Mouse (Mus musculus) urinary bladder, postnatal 10 days (tissue): ENCODE data around the gene Rhot2.
"Not testable (repeated sequence)": the region's sequence is repeated elsewhere in the genome, so short reads cannot be mapped to it uniquely, and the experiment has no call there.

ENCODE experiments used
- DNase-seq: peaks from one replicate; pipeline ENCODE4 v3.0.0; 2022; ENCODE audit warnings: low spot score

The Rhot2 gene

GRCm38 (mm10) chr17:25828223-25828594, 16.4 kb downstream of the Rhot2 start:
- DNase-seq = no peak

DNA sequence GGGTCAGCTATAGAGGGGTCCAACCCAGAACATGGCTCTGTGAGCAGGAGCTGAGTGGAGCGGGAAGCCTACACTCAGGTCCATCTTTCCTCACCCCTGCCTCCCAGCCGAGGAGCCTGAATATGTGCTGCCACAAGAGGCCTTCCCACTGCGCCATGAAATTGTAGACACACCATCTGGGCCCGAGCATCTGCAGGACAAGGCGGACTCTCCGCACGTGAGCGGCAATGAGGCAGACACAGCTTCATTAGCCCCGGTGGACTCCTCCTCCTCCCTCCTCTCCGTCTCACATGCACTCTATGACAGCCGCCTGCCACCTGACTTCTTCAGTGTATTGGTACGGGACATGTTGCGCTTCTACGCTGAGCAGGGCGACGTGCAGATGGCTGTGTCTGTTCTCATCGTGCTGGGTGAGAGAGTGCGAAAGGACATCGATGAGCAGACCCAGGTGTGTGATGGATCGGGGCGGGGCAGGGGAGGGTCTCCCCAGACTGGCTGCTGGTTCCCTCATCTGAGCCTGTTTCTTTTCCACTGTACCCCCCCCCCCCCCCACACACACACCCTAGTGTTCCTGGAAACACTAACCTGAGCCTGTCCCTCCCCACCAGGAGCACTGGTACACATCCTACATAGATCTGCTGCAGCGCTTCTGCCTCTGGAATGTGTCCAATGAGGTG, 17.0 kb downstream of the Rhot2 start:
- DNase-seq = no peak

- no peak for DNase-seq
Measured at GRCm38 (mm10) chr17:25827011-25827410, 17.6 kb downstream of the Rhot2 start.

DNA sequence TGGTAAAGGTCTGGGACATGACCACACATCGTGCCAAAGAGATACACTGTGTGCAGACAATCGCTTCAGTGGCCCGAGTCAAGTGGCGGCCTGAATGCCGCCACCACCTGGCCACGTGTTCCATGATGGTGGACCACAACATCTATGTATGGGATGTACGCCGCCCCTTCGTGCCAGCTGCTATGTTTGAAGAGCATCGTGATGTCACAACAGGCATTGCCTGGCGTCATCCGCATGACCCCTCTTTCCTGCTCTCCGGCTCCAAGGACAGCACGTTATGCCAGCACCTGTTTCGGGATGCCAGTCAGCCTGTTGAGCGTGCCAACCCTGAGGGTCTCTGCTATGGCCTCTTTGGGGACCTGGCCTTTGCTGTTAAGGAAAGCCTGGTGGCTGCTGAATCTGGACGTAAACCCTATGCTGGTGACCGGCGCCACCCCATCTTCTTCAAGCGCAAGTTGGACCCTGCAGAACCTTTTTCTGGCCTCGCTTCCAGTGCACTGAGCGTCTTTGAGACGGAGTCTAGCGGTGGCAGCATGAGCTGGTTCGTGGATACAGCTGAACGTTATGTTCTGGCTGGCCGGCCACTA, 18.6 kb downstream of the Rhot2 start:
- DNase-seq = no peak

- no peak for DNase-seq
Measured at GRCm38 (mm10) chr17:25825311-25825710, 19.3 kb downstream of the Rhot2 start.

- no peak for DNase-seq
Measured at GRCm38 (mm10) chr17:25824362-25825142, 20.1 kb downstream of the Rhot2 start.

- no peak for DNase-seq
Measured at GRCm38 (mm10) chr17:25823452-25823851, 21.2 kb downstream of the Rhot2 start, which contains the start of gene Wdr24. TSS of gene Wdr24 (plus strand) at chr17:25823627.

DNA sequence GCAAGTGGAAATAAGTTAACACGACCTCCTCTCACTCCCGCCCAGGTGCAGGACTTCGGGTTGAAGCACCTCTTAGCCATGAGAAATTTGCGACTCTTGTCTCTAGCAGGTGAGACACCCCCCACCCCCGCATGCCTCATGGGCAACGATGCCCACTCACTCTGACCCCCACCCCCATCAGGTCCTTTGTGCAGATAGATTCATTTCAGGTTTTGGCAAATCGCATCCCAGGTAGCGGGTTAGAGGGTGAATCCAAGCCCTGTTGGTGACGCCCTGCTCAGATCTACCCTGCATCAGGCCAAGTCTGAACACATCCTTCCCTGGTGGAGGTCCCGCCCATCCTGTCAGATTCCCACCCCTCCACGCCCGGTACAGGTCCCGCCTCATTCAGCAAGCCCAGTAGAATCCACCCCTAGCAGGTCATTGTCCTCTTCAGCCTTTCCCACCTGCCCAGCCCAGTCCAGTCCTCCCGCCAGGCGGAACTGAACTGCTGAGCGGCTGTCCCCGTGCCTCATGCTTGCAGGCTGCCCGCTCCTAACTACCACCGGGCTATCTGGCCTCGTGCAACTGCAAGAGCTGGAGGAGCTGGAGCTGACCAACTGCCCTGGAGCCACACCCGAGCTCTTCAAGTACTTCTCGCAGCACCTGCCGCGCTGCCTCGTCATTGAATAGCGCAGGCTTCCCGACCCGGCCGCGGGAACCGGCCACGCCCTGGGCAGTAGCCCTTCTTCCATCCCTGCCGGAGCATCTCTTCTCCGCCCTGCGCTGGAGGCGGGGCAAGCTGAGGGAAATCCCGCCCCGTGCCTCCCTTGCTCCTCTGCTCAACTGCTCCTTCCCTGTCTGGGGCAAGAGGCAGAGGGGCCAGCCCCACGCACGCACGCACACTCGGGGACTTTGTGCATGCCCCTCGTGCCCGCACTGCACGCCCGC, 25.5 kb downstream of the Rhot2 start:
- DNase-seq = no peak

DNA sequence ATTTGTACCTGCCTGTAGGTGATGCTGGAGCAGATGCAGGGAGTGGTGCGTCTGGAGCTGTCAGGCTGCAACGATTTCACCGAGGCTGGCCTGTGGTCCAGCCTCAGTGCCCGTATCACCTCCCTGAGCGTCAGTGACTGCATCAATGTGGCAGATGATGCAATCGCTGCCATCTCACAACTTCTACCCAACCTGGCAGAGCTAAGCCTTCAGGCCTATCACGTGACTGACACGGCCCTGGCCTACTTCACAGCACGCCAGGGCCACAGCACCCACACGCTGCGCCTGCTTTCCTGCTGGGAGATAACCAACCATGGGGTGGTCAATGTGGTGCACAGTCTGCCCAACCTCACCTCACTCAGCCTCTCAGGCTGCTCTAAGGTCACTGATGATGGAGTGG, 27.0 kb downstream of the Rhot2 start:
- no peak for DNase-seq

DNA sequence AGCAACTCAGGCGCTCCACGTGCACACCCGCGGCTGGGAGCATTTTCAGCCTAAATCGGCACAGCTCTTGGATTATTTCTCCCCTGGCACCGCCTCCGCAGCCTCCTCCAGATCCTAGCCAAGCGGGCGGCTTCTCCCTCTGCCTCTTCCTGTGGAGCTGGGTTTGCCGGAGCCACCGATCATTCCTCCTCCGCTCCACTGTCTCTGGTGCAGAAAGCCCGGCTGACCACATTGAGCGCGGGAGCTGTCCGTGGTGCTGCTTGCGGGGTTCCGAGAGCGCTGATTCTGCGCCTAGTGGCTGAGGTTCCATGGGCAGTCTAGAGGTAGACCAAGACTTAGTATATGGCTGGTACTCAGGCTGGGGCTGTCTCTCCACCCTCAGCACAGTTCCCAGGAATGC, 31.2 kb downstream of the Rhot2 start:
- DNase-seq = no peak

DNA sequence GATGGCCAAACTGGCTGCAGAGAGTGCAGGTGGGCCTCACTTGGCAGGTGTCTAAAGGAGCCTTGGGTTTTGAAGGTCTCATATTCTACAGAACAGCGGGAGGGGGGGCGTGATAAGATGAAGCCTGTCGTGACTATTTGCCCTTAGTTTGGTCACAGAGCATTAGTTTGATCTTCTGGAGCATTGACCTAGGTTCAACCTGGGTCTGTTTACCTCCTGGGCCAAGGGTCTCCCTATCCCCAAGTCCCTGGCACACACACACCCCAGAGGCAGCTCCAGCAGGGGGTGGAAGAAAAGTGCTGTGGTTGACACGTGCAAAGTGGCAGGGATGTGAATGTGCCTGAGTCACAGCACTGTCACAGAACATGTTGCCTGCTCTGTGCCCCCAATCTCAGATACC, 33.8 kb downstream of the Rhot2 start:
- no peak for DNase-seq

DNA sequence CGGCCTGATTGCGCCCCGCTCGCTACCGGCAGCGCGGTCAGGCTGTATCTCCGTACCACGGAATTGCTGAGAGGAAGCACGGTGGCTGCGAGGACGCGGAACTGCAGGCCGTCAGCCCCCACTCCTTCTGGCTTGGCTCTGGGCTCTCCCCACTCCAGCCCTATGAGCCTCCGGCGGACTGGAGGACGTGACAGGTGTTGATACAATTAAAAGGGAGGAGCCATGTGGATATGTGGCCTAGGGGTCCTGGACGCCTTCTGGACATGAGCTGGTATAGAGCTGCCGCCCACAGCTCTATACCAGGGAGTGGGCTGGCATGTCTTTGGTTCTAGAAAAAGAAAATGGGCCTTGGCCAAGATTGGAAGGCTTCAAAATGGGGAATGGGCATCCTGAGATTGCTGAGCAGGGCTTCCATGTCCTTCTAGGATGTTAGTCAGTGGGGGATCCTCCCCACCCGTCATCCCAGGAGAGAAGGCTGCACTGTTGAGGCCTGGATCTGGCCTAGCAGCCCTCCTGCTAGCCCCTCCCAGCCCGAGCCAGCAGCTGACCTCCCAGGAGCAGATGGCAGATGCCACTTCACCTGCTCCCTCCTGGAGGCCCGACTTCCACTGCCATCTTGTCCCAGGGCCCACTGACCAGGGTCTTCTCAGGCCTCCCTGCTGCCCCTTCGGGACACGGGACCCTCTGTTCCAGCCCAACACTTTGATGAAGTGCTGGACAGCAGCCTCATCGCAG, 34.9 kb downstream of the Rhot2 start:
- no peak for DNase-seq

DNA sequence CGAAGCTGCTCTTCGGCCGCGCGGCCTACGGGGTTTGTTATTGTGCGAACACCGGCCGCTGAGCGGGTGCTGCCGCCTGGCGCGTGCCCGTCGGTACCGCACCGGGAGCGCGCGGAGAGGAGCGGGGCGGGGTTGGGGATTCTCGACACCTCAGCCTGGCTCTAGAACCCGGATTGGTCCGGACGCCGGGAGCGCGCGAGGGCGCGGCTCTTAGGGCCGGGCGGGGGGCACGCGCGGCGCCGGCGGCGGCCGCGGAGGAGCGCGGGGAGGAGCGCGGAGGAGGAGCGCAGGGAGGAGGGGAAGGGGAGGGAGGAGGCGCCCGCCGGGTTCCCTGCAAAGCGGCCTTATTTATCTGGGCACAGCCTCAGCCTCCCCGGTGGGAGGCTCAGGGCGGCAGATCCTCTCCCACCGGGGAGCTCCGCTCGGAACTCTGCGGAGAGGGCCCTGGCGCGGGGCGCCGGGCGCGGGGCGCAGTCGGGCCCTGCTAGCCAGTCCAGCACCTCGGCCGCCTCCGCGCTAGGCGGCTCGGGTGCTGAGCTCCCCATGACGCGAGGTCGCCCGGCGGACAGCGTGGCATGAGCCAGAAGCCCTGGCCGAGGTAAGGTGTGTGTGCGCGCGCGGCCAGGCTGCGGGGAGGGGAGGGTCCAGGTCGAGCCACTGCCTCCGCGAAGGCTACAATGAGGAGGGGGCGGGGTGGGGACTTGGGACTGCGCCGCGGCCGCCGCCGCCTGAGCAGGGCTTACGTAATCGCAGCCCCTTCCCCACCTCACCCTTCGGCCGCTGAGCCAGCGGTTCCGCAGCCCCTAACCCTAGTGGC, 35.7 kb downstream of the Rhot2 start, which contains the start of gene Fbxl16:
Gene Fbxl16, plus strand, starts transcription at position 297 of the 817 bp plus-strand sequence.
- DNase-seq = no peak

DNA sequence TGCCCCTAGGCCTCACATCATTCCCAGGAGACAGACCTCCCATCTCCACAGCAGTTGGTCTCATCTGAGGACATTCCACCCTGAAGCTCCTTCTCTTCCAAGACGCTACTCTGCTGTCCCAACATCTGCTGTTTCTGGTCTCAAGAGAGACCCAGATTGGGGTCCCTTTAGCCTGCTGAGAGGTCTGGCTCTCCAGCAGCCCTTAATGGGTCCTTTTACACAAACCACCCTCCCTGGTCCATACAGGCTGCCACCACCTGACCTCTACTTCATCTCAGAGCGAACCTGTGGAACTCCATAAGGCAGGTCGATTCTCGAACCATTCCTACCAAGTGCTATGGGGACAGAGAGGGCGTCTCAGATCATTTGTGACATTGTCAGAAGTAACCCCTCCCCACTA, 36.6 kb downstream of the Rhot2 start:
- DNase-seq = no peak

DNA sequence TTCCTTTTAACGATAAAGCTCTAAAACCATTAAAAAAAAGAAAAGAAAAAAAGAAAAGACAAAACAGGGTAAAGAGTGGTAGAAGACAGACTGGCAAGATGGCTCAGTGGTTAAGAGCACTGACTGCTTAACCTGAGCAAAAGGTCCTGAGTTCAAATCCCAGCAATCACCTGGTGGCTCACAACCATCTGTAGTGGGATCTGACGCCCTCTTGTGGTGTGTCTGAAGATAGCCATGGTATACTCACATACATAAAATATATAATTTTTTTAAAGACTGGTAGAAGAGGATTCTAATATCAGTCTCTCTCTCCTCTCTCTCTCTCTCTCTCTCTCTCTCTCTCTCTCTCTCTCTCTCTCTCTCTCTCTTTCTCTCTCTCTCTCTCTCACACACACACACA, 37.2 kb downstream of the Rhot2 start:
- DNase-seq = not testable (repeated sequence)

DNA sequence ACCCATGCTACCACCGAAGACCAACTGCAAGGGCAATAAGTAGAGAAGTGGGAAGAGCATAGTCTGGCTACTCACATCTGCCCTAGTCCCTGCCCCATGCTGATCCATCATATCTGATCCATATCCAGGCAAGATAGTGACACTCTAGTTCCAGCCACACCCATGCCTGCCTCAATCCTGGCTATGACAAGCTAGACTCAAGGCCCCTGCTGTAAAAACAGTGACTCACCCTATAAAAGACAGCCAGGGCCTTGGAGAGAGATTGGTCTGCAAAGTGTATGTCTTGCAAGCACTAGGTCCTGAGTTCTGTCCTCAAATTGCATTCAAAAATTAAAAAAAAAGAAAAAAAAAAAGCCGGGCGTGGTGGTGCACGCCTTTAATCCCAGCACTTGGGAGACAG, 38.1 kb downstream of the Rhot2 start:
- no peak for DNase-seq

DNA sequence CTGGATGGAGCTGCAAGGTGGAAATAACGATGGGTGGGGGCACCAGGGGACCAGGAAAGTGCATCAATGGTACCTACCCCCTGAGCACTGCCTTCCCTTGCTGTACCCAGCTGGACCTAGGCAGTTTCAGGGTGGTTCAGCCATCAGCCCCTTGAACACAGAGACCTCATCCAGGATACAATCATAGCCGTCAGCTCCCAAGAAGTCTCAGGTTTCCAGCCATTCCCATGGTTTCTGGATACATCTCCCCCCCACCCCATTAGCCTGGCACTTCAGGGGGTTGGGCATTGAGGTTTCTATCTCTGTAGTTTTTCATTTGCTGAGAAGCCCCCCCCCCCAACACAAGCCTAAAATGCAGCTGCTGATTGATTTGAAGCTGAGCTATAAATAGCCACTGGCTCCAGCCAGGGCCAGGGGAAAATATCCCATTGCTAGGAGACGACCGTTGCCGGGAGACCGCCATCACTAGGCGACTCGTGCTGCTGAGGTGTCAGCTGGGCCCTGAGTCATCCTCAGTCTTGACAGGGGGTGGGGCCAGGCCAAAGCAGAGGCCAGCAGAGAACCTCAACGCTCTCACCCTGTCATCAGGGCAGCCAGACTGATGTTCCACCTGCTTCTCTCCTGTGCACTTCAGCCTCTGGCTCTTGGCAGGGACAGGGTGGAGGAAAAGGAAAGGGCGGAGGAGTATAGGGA, 41.7 kb downstream of the Rhot2 start:
- DNase-seq = no peak

- no peak for DNase-seq
Measured at GRCm38 (mm10) chr17:25801029-25801428, 43.6 kb downstream of the Rhot2 start.

- DNase-seq = no peak
Measured at GRCm38 (mm10) chr17:25796951-25797369, 47.7 kb downstream of the Rhot2 start, which contains the start of gene Metrn. TSS of gene Metrn (minus strand) at chr17:25797136.
